Mouse (Mus musculus) liver, postnatal 0 days (tissue): ENCODE measurements around the gene Nkd2.

Source experiments
- CTCF ChIP-seq: sonication (generic); IDR thresholded peaks from 2 replicates; pipeline ENCODE4 v1.5.1; 2016; ENCODE audit warnings: antibody characterized with exemption, low read depth
- EP300 ChIP-seq: IDR thresholded peaks from 2 replicates; pipeline ENCODE4 v1.6.1; 2016; ENCODE audit warnings: antibody characterized with exemption, low read depth, mild to moderate bottlenecking

- no peak for TF ChIP-seq CTCF
- TF ChIP-seq EP300: no peak
These were observed 73.8 kb downstream of the Nkd2 start for GRCm38 (mm10) chr13:73773519-73774205.
